Mouse (Mus musculus) spleen, adult 2 months (tissue): Measurements from ENCODE around the gene Hmg20b. TPM values are rescaled to one million over a fixed set of nuclear protein-coding genes. Genes with fewer than 3 reads are reported as not detected.
A peak's percentile ranks its signal among the peaks of the same experiment; 100 is the strongest.

ENCODE experiments used
- DNase-seq, 2 experiments: peaks; one replicate each; pipeline versions ENCODE4 v3.0.0 to v3.0.0-alpha.2; 2012 to 2021; ENCODE audit warnings: low spot score in 2 of 2, low read depth in 1 of 2
- H3K27ac ChIP-seq: fragments of 200-500 bp; 2 replicates; pipeline ENCODE4 v1.5.1; 2012; ENCODE audit warnings: low read length, inconsistent platforms; ENCODE audit not compliant: insufficient read depth
- H3K27me3 ChIP-seq: fragments of 200-500 bp; 2 replicates; pipeline ENCODE4 v1.6.1; 2012; ENCODE audit warnings: mild to moderate bottlenecking, moderate library complexity, low read length, inconsistent platforms; ENCODE audit not compliant: control insufficient read depth, insufficient read depth
- H3K36me3 ChIP-seq: fragments of 200-500 bp; 2 replicates; pipeline ENCODE4 v1.6.1; 2012; ENCODE audit warnings: mild to moderate bottlenecking, low read length, inconsistent platforms; ENCODE audit not compliant: control insufficient read depth, insufficient read depth
- H3K4me1 ChIP-seq: fragments of 200-500 bp; 2 replicates; pipeline ENCODE4 v1.6.1; 2011; ENCODE audit warnings: inconsistent platforms; ENCODE audit not compliant: control insufficient read depth, insufficient read depth, insufficient read length
- H3K4me3 ChIP-seq: fragments of 200-500 bp; 2 replicates; pipeline ENCODE4 v1.5.1; 2011; ENCODE audit warnings: mild to moderate bottlenecking, inconsistent platforms; ENCODE audit not compliant: insufficient read depth, insufficient read length; ENCODE audit errors: extremely low read depth
- CTCF ChIP-seq: fragments of 200-500 bp; IDR thresholded peaks from 2 replicates; pipeline ENCODE4 v1.5.1; 2011; ENCODE audit warnings: mild to moderate bottlenecking, inconsistent platforms; ENCODE audit not compliant: insufficient read depth, insufficient read length, insufficient replicate concordance; ENCODE audit errors: extremely low read depth
- POLR2A ChIP-seq: fragments of 200-500 bp; IDR thresholded peaks from 2 replicates; pipeline ENCODE4 v1.6.1; 2011; ENCODE audit warnings: low read depth, low read length, inconsistent platforms
- WGBS: fragments of 180-500 bp; shearing (Covaris S2); methylation state at CpG from one replicate; pipeline ENCODE4 v1.1.7; 2018; 5-methylcytosine and 5-hydroxymethylcytosine counted together
- polyA plus RNA-seq: library from polyadenylated mRNA; depleted of rRNA; stranded (reverse); fragments of >200 nt; gene quantifications from 2 replicates; pipeline ENCODE4 v1.2.3, GENCODE M21; 2012

The Hmg20b gene
- polyA plus RNA-seq, 1 experiment, result 74.8 TPM

- peaks cover 7% of the 10 kb centered on the region; the same call in 1 of the 2 replicates for H3K4me1 ChIP-seq
- no peaks in the 10 kb centered on the region for H3K27me3 ChIP-seq
- no peak for DNase-seq
- H3K27ac ChIP-seq, result no peak overlapping the region
- H3K4me3 ChIP-seq, result no peak overlapping the region
- 82% methylated on average over 22 of the region's 22 CpGs for WGBS
- no peak for TF ChIP-seq POLR2A
- no peak for TF ChIP-seq CTCF
- H3K36me3 ChIP-seq, result peaks cover 14% of the 10 kb centered on the region
These were observed 35.5 kb upstream of the Hmg20b start for GRCm38 (mm10) chr10:81385603-81386306.

- WGBS, result under 1% methylated on average over 19 of the region's 19 CpGs
- TF ChIP-seq POLR2A (no peak), CTCF (no peak)
- Histone ChIP-seq H3K27me3 (no peaks in the 10 kb centered on the region), H3K4me3 (peak overlapping the region; percentile 69), H3K4me1 (peaks cover 7% of the 10 kb centered on the region; the same call in 1 of the 2 replicates), H3K27ac (peak overlapping the region; percentile 67), H3K36me3 (peaks cover 14% of the 10 kb centered on the region)
- DNase-seq, result no peak
These were observed 34.3 kb upstream of the Hmg20b start for GRCm38 (mm10) chr10:81384605-81384982.

- TF ChIP-seq CTCF, result no peak
- peak; percentile 89 for TF ChIP-seq POLR2A
- H3K4me1 ChIP-seq, result peaks cover 9% of the 10 kb centered on the region; the same call in 1 of the 2 replicates
- 9% methylated on average over 54 of the region's 54 CpGs for WGBS
These were observed 33.7 kb upstream of the Hmg20b start, which contains the start of the genes Dohh and Gm48551 for GRCm38 (mm10) chr10:81383802-81384604. Gene Dohh (plus strand): TSS chr10:81384428. Gene Gm48551 (plus strand): TSS chr10:81384466.

GRCm38 (mm10) chr10:81382039-81382438, 31.8 kb upstream of the Hmg20b start:
- WGBS, result 22% methylated on average over 5 of the region's 5 CpGs
- no peak for TF ChIP-seq POLR2A
- TF ChIP-seq CTCF, result no peak
- Histone ChIP-seq H3K4me3 (no peak overlapping the region), H3K27ac (peak overlapping the region; percentile 74), H3K4me1 (peaks cover 15% of the 10 kb centered on the region; the same call in 1 of the 2 replicates), H3K36me3 (peaks cover 4% of the 10 kb centered on the region), H3K27me3 (no peaks in the 10 kb centered on the region)
- no peak for DNase-seq

More at GRCm38 (mm10) chr10:81383802-81384604, 33.7 kb upstream of the Hmg20b start, which contains the start of the genes Dohh and Gm48551:
- peak; percentile 96 to 98 for DNase-seq
- Histone ChIP-seq H3K36me3 (peaks cover 14% of the 10 kb centered on the region), H3K27ac (peak within 1 kb of the TSS; percentile 67), H3K4me3 (peak within 1 kb of the TSS; percentile 69), H3K27me3 (no peaks in the 10 kb centered on the region)

GRCm38 (mm10) chr10:81379809-81380378, 29.6 kb upstream of the Hmg20b start:
- no peak for DNase-seq
- Histone ChIP-seq H3K4me1 (peaks cover 17% of the 10 kb centered on the region; the same call in 1 of the 2 replicates), H3K4me3 (no peak overlapping the region), H3K27ac (no peak overlapping the region), H3K36me3 (no peaks in the 10 kb centered on the region), H3K27me3 (no peaks in the 10 kb centered on the region)
- WGBS, result 80% methylated on average over 6 of the region's 6 CpGs
- no peak for TF ChIP-seq CTCF
- TF ChIP-seq POLR2A, result no peak

GRCm38 (mm10) chr10:81379183-81379553, 28.9 kb upstream of the Hmg20b start:
- Histone ChIP-seq H3K27ac (peak overlapping the region; percentile 74), H3K4me1 (peaks cover 16% of the 10 kb centered on the region; the same call in 1 of the 2 replicates), H3K36me3 (no peaks in the 10 kb centered on the region), H3K27me3 (no peaks in the 10 kb centered on the region), H3K4me3 (peak overlapping the region; percentile 71)
- no peak for DNase-seq
- 57% methylated on average over 3 of the region's 3 CpGs for WGBS
- TF ChIP-seq CTCF (no peak), POLR2A (no peak)
